Mouse (Mus musculus): ENCODE measurements around the gene Abtb2.
A peak's percentile ranks its signal among the peaks of the same experiment; 100 is the strongest.

GRCm38 (mm10) chr2:103700514-103700913, 134.4 kb downstream of the Abtb2 start:
- TF ChIP-seq CTCF (IDR thresholded peaks at IDR 0.05; ENCODE audit: low read depth) (peak; percentile 39), EP300 (IDR thresholded peaks at IDR 0.05; ENCODE audit: low read depth) (no peak)
